Mouse (Mus musculus) embryonic facial prominence, embryonic 14.5 days (tissue): Measurements from ENCODE around the gene Flnb. TPM values are rescaled to one million over a fixed set of nuclear protein-coding genes. Genes with fewer than 3 reads are reported as not detected.

ENCODE experiments used
- ATAC-seq: fragments of 200-750 bp; cut with Nextera tagmentation; 2 replicates; pipeline ENCODE4 v1.8.0; 2017; ENCODE audit warnings: low read depth, moderate number of reproducible peaks, moderate TSS enrichment
- DNase-seq: peaks from one replicate; pipeline ENCODE4 v3.0.0-alpha.2; 2015; ENCODE audit warnings: low spot score
- H3K27ac ChIP-seq: fragments of 300-500 bp; sonication (generic); replicated peaks from 2 replicates; pipeline ENCODE4 v1.5.1; 2014; ENCODE audit warnings: low read depth, mild to moderate bottlenecking, low read length, moderate library complexity
- H3K27me3 ChIP-seq: fragments of 300-500 bp; sonication (generic); replicated peaks from 2 replicates; pipeline ENCODE4 v1.6.1; 2014; ENCODE audit warnings: low read length; ENCODE audit not compliant: control insufficient read depth, insufficient read depth
- H3K36me3 ChIP-seq: fragments of 300-500 bp; sonication (generic); 2 replicates; pipeline ENCODE4 v1.6.1; 2014; ENCODE audit warnings: low read length, mixed read lengths; ENCODE audit not compliant: control insufficient read depth, insufficient read depth
- H3K4me1 ChIP-seq: fragments of 300-500 bp; sonication (generic); 2 replicates; pipeline ENCODE4 v1.6.1; 2014; ENCODE audit warnings: antibody characterized with exemption, low read length; ENCODE audit not compliant: control insufficient read depth, insufficient read depth
- H3K4me2 ChIP-seq: fragments of 300-500 bp; sonication (generic); 2 replicates; pipeline ENCODE4 v1.6.1; 2014; ENCODE audit warnings: low read depth, mild to moderate bottlenecking, low read length, moderate library complexity, mixed read lengths
- H3K4me3 ChIP-seq: fragments of 300-500 bp; sonication (generic); 2 replicates; pipeline ENCODE4 v1.5.1; 2014; ENCODE audit warnings: low read depth, mild to moderate bottlenecking, low read length
- H3K9ac ChIP-seq: fragments of 300-500 bp; sonication (generic); 2 replicates; pipeline ENCODE4 v1.6.1; 2014; ENCODE audit warnings: low read depth, mild to moderate bottlenecking, low read length, moderate library complexity, mixed read lengths
- H3K9me3 ChIP-seq: fragments of 300-500 bp; sonication (generic); 2 replicates; pipeline ENCODE4 v1.6.1; 2016; ENCODE audit warnings: low read length; ENCODE audit not compliant: control insufficient read depth
- WGBS: fragments of 180-500 bp; shearing (Covaris S2); extraction: QIAGEN DNeasy Blood & Tissue Kit; methylation state at CpG from one replicate; pipeline ENCODE4 v1.1.7; 2014; 5-methylcytosine and 5-hydroxymethylcytosine counted together
- polyA plus RNA-seq: library from polyadenylated mRNA; unstranded; fragments of >200 nt; fragmentation: Nextera tagmentation; extraction: Ambion mirVana; gene quantifications from 2 replicates; pipeline ENCODE4 v1.2.1, GENCODE M21; 2014

Gene Flnb
- polyA plus RNA-seq, 1 experiment from 2014 or later, result 26.7 TPM

DNA sequence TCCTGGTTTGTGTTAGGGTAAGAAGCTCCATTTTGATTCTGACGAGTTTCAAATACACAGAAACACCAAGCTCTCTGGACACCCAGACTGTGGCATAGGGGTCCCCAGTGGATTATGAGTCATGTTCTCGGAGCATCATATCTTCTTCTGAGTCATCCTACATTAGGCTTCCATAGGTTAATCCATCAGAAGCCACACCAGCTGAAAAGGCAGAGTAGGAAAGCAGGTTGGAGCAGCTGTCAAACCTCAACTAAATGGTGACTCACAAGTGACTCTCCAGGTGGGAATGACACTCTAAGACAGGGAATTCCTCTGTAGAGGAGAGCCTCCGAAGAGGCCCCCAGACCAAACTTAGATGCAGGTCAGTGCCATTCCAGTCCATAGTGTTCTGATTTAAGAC is 181.3 kb downstream of the Flnb start:
- ATAC-seq (no peak), DNase-seq (no peak)
- no peak overlapping the region for H3K4me2 ChIP-seq
- peaks cover 26% of the 10 kb centered on the region for H3K27me3 ChIP-seq
- H3K9me3 ChIP-seq, result no peaks in the 10 kb centered on the region
- H3K36me3 ChIP-seq, result no peaks in the 10 kb centered on the region
- no peak overlapping the region for H3K27ac ChIP-seq
- no peak overlapping the region for H3K9ac ChIP-seq
- H3K4me3 ChIP-seq, result no peak overlapping the region
- WGBS, result 49% methylated on average over 3 of the region's 3 CpGs
- peaks cover 11% of the 10 kb centered on the region; the same call in 1 of the 2 replicates for H3K4me1 ChIP-seq

DNA sequence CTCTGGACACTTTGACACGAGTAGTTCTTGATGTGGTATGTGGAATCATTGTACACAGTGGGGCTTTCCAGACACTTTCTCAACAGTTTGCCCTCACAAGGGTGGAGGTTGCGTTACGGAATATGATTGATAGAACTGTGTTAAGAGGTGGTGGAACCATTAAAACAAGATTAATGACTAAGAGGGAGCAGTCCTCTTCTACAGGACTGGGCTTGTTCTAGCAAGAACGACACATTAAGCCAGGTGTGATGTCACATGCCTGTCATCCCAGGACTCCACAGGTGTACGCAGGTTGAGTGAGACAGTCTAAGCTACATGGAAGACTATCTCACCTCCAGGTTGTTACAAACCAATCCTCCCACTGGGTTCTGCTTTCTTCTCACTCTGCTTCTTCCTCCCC is 181.7 kb downstream of the Flnb start:
- 70% methylated on average over 5 of the region's 5 CpGs for WGBS
- peaks cover 14% of the 10 kb centered on the region; the same call in 1 of the 2 replicates for H3K4me1 ChIP-seq
- H3K9me3 ChIP-seq, result no peaks in the 10 kb centered on the region
- ATAC-seq, result no peak
- H3K36me3 ChIP-seq, result no peaks in the 10 kb centered on the region
- no peak overlapping the region for H3K27ac ChIP-seq
- no peak overlapping the region for H3K4me3 ChIP-seq
- no peak overlapping the region for H3K9ac ChIP-seq
- H3K27me3 ChIP-seq, result peaks cover 26% of the 10 kb centered on the region
- DNase-seq, result peak; percentile 36
- H3K4me2 ChIP-seq, result no peak overlapping the region

GRCm38 (mm10) chr14:8000247-8000646 is 182.5 kb downstream of the Flnb start:
- ATAC-seq (no peak), DNase-seq (no peak)
- Histone ChIP-seq H3K27me3 (peaks cover 26% of the 10 kb centered on the region), H3K4me3 (no peak overlapping the region), H3K36me3 (no peaks in the 10 kb centered on the region), H3K4me2 (no peak overlapping the region), H3K4me1 (peaks cover 14% of the 10 kb centered on the region; the same call in 1 of the 2 replicates), H3K9ac (no peak overlapping the region), H3K9me3 (no peaks in the 10 kb centered on the region), H3K27ac (no peak overlapping the region)
- WGBS, result 81% methylated on average over 5 of the region's 5 CpGs

Other genes with a start within 250 kb of the Flnb start
- 0.17 TPM in 1 of 2 replicates, not detected in the other for gene Gm3558, start 249.4 kb upstream of the Flnb start, polyA plus RNA-seq
- gene Gm10338, start 222.4 kb upstream of the Flnb start, polyA plus RNA-seq, result not detected in 2 replicates
- gene Gm10128, start 174.0 kb upstream of the Flnb start, polyA plus RNA-seq, result not detected in 2 replicates
- 0.67 TPM in 1 of 2 replicates, not detected in the other for gene Gm26661, start 26.4 kb upstream of the Flnb start, polyA plus RNA-seq
- not detected in 2 replicates for gene Gm45521, start 139.3 kb downstream of the Flnb start, polyA plus RNA-seq
- 0.62 and 0.89 TPM in 2 replicates for gene Dnase1l3, start 176.6 kb downstream of the Flnb start, polyA plus RNA-seq
- 20.0 and 20.3 TPM in 2 replicates for gene Abhd6, start 184.9 kb downstream of the Flnb start, polyA plus RNA-seq